Mouse (Mus musculus): ENCODE measurements around the gene Mob3c.

- TF ChIP-seq CTCF (IDR thresholded peaks at IDR 0.05; ENCODE audit: extremely low read depth, insufficient read depth, insufficient read length, insufficient replicate concordance), result no peak
- no peak for TF ChIP-seq POLR2A (IDR thresholded peaks at IDR 0.05; ENCODE audit: low read depth, low read length)
These were observed 27.7 kb downstream of the Mob3c start for GRCm38 (mm10) chr4:115855609-115856008.

All from spleen, adult 2 months (tissue).